8 mouse cellular contexts compared by ENCODE assay signal in the genomic region with DNA sequence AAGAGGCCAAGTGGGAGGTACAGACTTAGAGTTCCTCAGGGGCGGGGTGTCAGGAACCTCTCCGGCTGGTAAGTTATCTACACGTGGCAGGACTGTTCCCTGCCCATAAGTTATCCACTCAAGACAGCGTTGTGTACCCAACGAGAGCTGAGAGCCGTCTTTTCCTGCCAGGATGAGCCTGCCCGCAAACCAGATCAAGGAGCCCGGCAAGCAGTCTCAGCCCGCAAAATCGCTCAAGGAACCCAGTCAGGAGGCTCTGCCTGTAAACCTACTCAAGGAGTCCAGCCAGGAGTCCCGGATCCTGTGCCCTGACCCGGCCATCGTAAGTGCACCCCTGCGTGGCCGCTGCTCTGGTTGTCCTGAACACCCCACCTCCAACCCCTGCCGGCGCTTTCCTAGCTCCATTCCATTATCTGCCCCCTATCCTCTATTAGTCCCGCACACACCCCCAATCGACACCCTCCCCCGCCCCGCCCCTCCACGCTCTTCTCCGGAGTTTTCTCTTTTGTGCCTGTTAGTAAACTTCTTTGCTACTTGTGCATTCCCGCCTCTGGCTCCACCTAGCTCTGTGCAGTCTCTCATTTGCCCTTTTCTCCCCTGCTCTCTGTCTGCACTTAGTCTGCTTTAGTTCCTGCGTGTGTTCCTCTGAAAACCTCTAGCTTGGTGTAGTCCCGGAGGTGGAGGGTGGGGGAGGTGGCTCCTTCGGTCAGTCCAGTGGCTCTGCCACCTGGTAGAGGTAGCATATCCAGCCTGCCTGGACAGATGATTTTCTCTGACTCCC. TPM values are rescaled to one million over a fixed set of nuclear protein-coding genes. Genes with fewer than 3 reads are reported as not detected.
DNase-seq lines count a peak whose midpoint lies in the region; ATAC-seq lines count a peak whose summit lies in the region.

No protein-coding gene starts in this region.

- no peaks in the 10 kb centered on the region for H3K27me3 ChIP-seq in heart, embryonic 10.5 days (ENCODE audit: insufficient read depth, poor library complexity, severe bottlenecking)
- no peaks in the 10 kb centered on the region for H3K27me3 ChIP-seq in limb, embryonic 10.5 days (ENCODE audit: low read depth, poor library complexity, severe bottlenecking)
- H3K27me3 ChIP-seq in midbrain, embryonic 11.5 days (ENCODE audit: control insufficient read depth, insufficient read depth, low read length), result no peaks in the 10 kb centered on the region
- H3K27me3 ChIP-seq in stomach, embryonic 16.5 days (ENCODE audit: control insufficient read depth, insufficient read depth, low read length), result no peaks in the 10 kb centered on the region

- peak overlapping the region; percentile 59 for H3K4me2 ChIP-seq in midbrain, embryonic 11.5 days
- peak overlapping the region; percentile 95 for H3K4me2 ChIP-seq in stomach, embryonic 16.5 days (ENCODE audit: low read depth, low read length)

- 4% methylated on average over 27 of the region's 27 CpGs for WGBS in heart, embryonic 10.5 days
- 8% methylated on average over 27 of the region's 27 CpGs for WGBS in limb, embryonic 10.5 days
- 5% methylated on average over 27 of the region's 27 CpGs for WGBS in midbrain, embryonic 11.5 days
- 1% methylated on average over 27 of the region's 27 CpGs for WGBS in stomach, embryonic 16.5 days

- H3K9me3 ChIP-seq in heart, embryonic 10.5 days, result no peaks in the 10 kb centered on the region
- H3K9me3 ChIP-seq in limb, embryonic 10.5 days (replicated peaks), result no peaks in the 10 kb centered on the region
- no peaks in the 10 kb centered on the region; the same call in 1 of the 2 replicates for H3K9me3 ChIP-seq in midbrain, embryonic 11.5 days (ENCODE audit: control insufficient read depth, low read length)
- 0 out of 2 replicates have a peak, but pooled peaks cover 5% of the 10 kb centered on the region for H3K9me3 ChIP-seq in stomach, embryonic 16.5 days (replicated peaks; ENCODE audit: control insufficient read depth, low read length)

- intact Hi-C loops in heart, postnatal 14 days (cut with DNase I), result loop anchor here (2.0 kb wide), 1 partner anchor 21 kb away; no protein-coding TSS in a partner anchor

- H3K4me1 ChIP-seq in heart, embryonic 10.5 days, result peaks cover 16% of the 10 kb centered on the region
- H3K4me1 ChIP-seq in limb, embryonic 10.5 days, result peaks cover 13% of the 10 kb centered on the region
- peaks cover 4% of the 10 kb centered on the region; the same call in 1 of the 2 replicates for H3K4me1 ChIP-seq in midbrain, embryonic 11.5 days (ENCODE audit: control insufficient read depth, insufficient read depth, low read length)
- H3K4me1 ChIP-seq in stomach, embryonic 16.5 days (ENCODE audit: control insufficient read depth, insufficient read depth, low read length), result peaks cover 16% of the 10 kb centered on the region; the same call in 1 of the 2 replicates

- peak; percentile 77 for DNase-seq in heart, embryonic 10.5 days (ENCODE audit: low spot score)
- DNase-seq in heart, adult 9 months (ENCODE audit: low spot score in 2 of 2), result no peak
- peak; percentile 46 for DNase-seq in embryo, embryonic 11 days
- DNase-seq in heart, postnatal 14 days, result peak; percentile 8 to 9
- peak; percentile 61 for DNase-seq in limb, embryonic 10.5 days (ENCODE audit: low spot score)
- peak; percentile 89 for DNase-seq in midbrain, embryonic 11.5 days (ENCODE audit: low spot score, missing footprints)
- no peak for DNase-seq in layer of hippocampus, adult 9-11 months

- ATAC-seq in midbrain, embryonic 11.5 days (ENCODE audit: low FRiP score), result peak; percentile 57; the same call in 1 of the 2 replicates
- peak; percentile 88 for ATAC-seq in stomach, embryonic 16.5 days (ENCODE audit: insufficient read depth, low FRiP score)

- no peaks in the 10 kb centered on the region for H3K36me3 ChIP-seq in heart, embryonic 10.5 days
- H3K36me3 ChIP-seq in limb, embryonic 10.5 days, result no peaks in the 10 kb centered on the region
- no peaks in the 10 kb centered on the region for H3K36me3 ChIP-seq in midbrain, embryonic 11.5 days (ENCODE audit: control insufficient read depth, insufficient read depth, low read length)
- 0 out of 2 replicates have a peak, but pooled peaks cover 7% of the 10 kb centered on the region for H3K36me3 ChIP-seq in stomach, embryonic 16.5 days (ENCODE audit: control insufficient read depth, insufficient read depth, low read length)

- peak overlapping the region; percentile 64 for H3K4me3 ChIP-seq in heart, embryonic 10.5 days
- H3K4me3 ChIP-seq in limb, embryonic 10.5 days, result peak overlapping the region; percentile 52
- H3K4me3 ChIP-seq in midbrain, embryonic 11.5 days (ENCODE audit: low read depth, low read length), result peak overlapping the region; percentile 23; the same call in 1 of the 2 replicates
- peak overlapping the region; percentile 62 for H3K4me3 ChIP-seq in stomach, embryonic 16.5 days (replicated peaks; ENCODE audit: low read length)

- peak overlapping the region; percentile 55 for H3K9ac ChIP-seq in midbrain, embryonic 11.5 days (ENCODE audit: low read length)
- peak overlapping the region; percentile 79 for H3K9ac ChIP-seq in stomach, embryonic 16.5 days (ENCODE audit: low read length)

- H3K27ac ChIP-seq in heart, embryonic 10.5 days, result peak overlapping the region; percentile 78
- H3K27ac ChIP-seq in limb, embryonic 10.5 days, result peak overlapping the region; percentile 77
- no peak overlapping the region for H3K27ac ChIP-seq in midbrain, embryonic 11.5 days (ENCODE audit: low read depth, low read length)
- peak overlapping the region; percentile 89 for H3K27ac ChIP-seq in stomach, embryonic 16.5 days (ENCODE audit: low read length)

RNA-seq across cellular contexts. Expression of gene Kctd14, which starts 2.2 kb away (rescaled TPM):
- 0.47 and 0.87 TPM in 2 replicates for polyA plus RNA-seq in heart, embryonic 10.5 days (2016; fragmentation: Nextera tagmentation; extraction: Ambion mirVana)
- total RNA-seq in heart, postnatal 14 days (2021), result under 1 TPM; 0.29 to 0.41 TPM
- 0.69 and 1.0 TPM in 2 replicates for polyA plus RNA-seq in limb, embryonic 10.5 days (2016; fragmentation: Nextera tagmentation; extraction: Ambion mirVana)
- polyA plus RNA-seq in midbrain, embryonic 11.5 days (2014; fragmentation: Nextera tagmentation; extraction: Ambion mirVana), result 0.28 and 0.37 TPM in 2 replicates
- polyA plus RNA-seq in stomach, embryonic 16.5 days (2015; fragmentation: Nextera tagmentation; extraction: Ambion mirVana), result 25.9 and 37.1 TPM in 2 replicates

RNA-seq across cellular contexts. Expression of gene Ints4, which starts 27.4 kb away (rescaled TPM):
- polyA plus RNA-seq in heart, embryonic 10.5 days (2016; fragmentation: Nextera tagmentation; extraction: Ambion mirVana), result 45.6 and 48.5 TPM in 2 replicates
- 10 to 100 TPM; 35.6 to 44.2 TPM for total RNA-seq in heart, postnatal 14 days (2021)
- polyA plus RNA-seq in limb, embryonic 10.5 days (2016; fragmentation: Nextera tagmentation; extraction: Ambion mirVana), result 64.5 and 69.7 TPM in 2 replicates
- polyA plus RNA-seq in midbrain, embryonic 11.5 days (2014; fragmentation: Nextera tagmentation; extraction: Ambion mirVana), result 61.4 and 62.6 TPM in 2 replicates
- 52.8 and 56.1 TPM in 2 replicates for polyA plus RNA-seq in stomach, embryonic 16.5 days (2015; fragmentation: Nextera tagmentation; extraction: Ambion mirVana)

RNA-seq across cellular contexts. Expression of gene Thrsp, which starts 35.8 kb away (rescaled TPM):
- polyA plus RNA-seq in heart, embryonic 10.5 days (2016; fragmentation: Nextera tagmentation; extraction: Ambion mirVana), result 0.43 and 0.51 TPM in 2 replicates
- 10 to 100 TPM; 27.7 to 34.9 TPM for total RNA-seq in heart, postnatal 14 days (2021)
- polyA plus RNA-seq in limb, embryonic 10.5 days (2016; fragmentation: Nextera tagmentation; extraction: Ambion mirVana), result 0.45 and 0.46 TPM in 2 replicates
- polyA plus RNA-seq in midbrain, embryonic 11.5 days (2014; fragmentation: Nextera tagmentation; extraction: Ambion mirVana), result 0.12 TPM in 1 of 2 replicates, not detected in the other
- 1.2 and 4.1 TPM in 2 replicates for polyA plus RNA-seq in stomach, embryonic 16.5 days (2015; fragmentation: Nextera tagmentation; extraction: Ambion mirVana)

RNA-seq across cellular contexts. Expression of gene Ndufc2, which starts 53.5 kb away (rescaled TPM):
- polyA plus RNA-seq in heart, embryonic 10.5 days (2016; fragmentation: Nextera tagmentation; extraction: Ambion mirVana), result 380 and 484 TPM in 2 replicates
- total RNA-seq in heart, postnatal 14 days (2021), result 100 to 1,000 TPM; 516 to 524 TPM
- polyA plus RNA-seq in limb, embryonic 10.5 days (2016; fragmentation: Nextera tagmentation; extraction: Ambion mirVana), result 305 and 321 TPM in 2 replicates
- polyA plus RNA-seq in midbrain, embryonic 11.5 days (2014; fragmentation: Nextera tagmentation; extraction: Ambion mirVana), result 371 and 375 TPM in 2 replicates
- polyA plus RNA-seq in stomach, embryonic 16.5 days (2015; fragmentation: Nextera tagmentation; extraction: Ambion mirVana), result 292 and 373 TPM in 2 replicates

Comparison
In these comparisons a context has a peak if more than half of its experiments do, and no peak if none do; other contexts are left out.
1. DNase-seq: peak in heart, embryonic 10.5 days (single experiment), embryo, embryonic 11 days (single experiment), heart, postnatal 14 days (2 of 2), limb, embryonic 10.5 days (single experiment) and midbrain, embryonic 11.5 days (single experiment); none in heart, adult 9 months (0 of 2) and layer of hippocampus, adult 9-11 months (single experiment).
2. RNA of gene Kctd14, which starts 2.2 kb away (polyA plus RNA-seq): 25.9 to 37.1 TPM in stomach, embryonic 16.5 days; 0.47 to 0.87 TPM in heart, embryonic 10.5 days, 0.69 to 1.0 TPM in limb, embryonic 10.5 days and 0.28 to 0.37 TPM in midbrain, embryonic 11.5 days; every median in the first group is over 10 times any median in the second.
3. Peak in every context shown above with its lines, with median percentiles within 50 percentile points of each other: H3K4me3 ChIP-seq.